Mouse (Mus musculus) heart, embryonic 11.5 days (tissue): Measurements from ENCODE around the gene Afp. TPM values are rescaled to one million over a fixed set of nuclear protein-coding genes. Genes with fewer than 3 reads are reported as not detected.

ENCODE experiments used
- ATAC-seq: fragments of 200-750 bp; cut with Nextera tagmentation; replicated peaks from 2 replicates; pipeline ENCODE4 v1.8.0; 2017; ENCODE audit warnings: moderate library complexity; ENCODE audit not compliant: insufficient number of reproducible peaks, low FRiP score, low TSS enrichment
- H3K27ac ChIP-seq: fragments of 300-500 bp; sonication (generic); 2 replicates; pipeline ENCODE4 v1.5.1; 2014; ENCODE audit warnings: mild to moderate bottlenecking, low read depth, low read length
- H3K27me3 ChIP-seq: fragments of 300-500 bp; sonication (generic); 2 replicates; pipeline ENCODE4 v1.6.1; 2014; ENCODE audit warnings: mild to moderate bottlenecking, low read length, mixed read lengths; ENCODE audit not compliant: control insufficient read depth, insufficient read depth
- H3K36me3 ChIP-seq: fragments of 300-500 bp; sonication (generic); 2 replicates; pipeline ENCODE4 v1.6.1; 2014; ENCODE audit warnings: mild to moderate bottlenecking, low read length, moderate library complexity, mixed read lengths; ENCODE audit not compliant: control insufficient read depth, insufficient read depth
- H3K4me1 ChIP-seq: fragments of 300-500 bp; sonication (generic); 2 replicates; pipeline ENCODE4 v1.6.1; 2014; ENCODE audit warnings: low read length; ENCODE audit not compliant: control insufficient read depth, insufficient read depth
- H3K4me2 ChIP-seq: fragments of 300-500 bp; sonication (generic); 2 replicates; pipeline ENCODE4 v1.6.1; 2014; ENCODE audit warnings: mild to moderate bottlenecking, moderate library complexity
- H3K4me3 ChIP-seq: fragments of 300-500 bp; sonication (generic); 2 replicates; pipeline ENCODE4 v1.5.1; 2014; ENCODE audit warnings: low read depth, low read length
- H3K9ac ChIP-seq: fragments of 300-500 bp; sonication (generic); 2 replicates; pipeline ENCODE4 v1.6.1; 2014; ENCODE audit warnings: mild to moderate bottlenecking, low read depth, low read length, moderate library complexity
- H3K9me3 ChIP-seq: fragments of 300-500 bp; sonication (generic); replicated peaks from 2 replicates; pipeline ENCODE4 v1.6.1; 2016; ENCODE audit warnings: low read length; ENCODE audit not compliant: control insufficient read depth
- WGBS: fragments of 180-500 bp; shearing (Covaris S2); extraction: QIAGEN DNeasy Blood & Tissue Kit; methylation state at CpG from one replicate; pipeline ENCODE4 v1.1.7; 2014; ENCODE audit not compliant: insufficient replicate concordance; 5-methylcytosine and 5-hydroxymethylcytosine counted together
- polyA plus RNA-seq: library from polyadenylated mRNA; unstranded; fragments of >200 nt; fragmentation: Nextera tagmentation; extraction: Ambion mirVana; gene quantifications from 2 replicates; pipeline ENCODE4 v1.2.1, GENCODE M21; 2014

Gene Afp
- polyA plus RNA-seq, 1 experiment from 2014 or later = 142 TPM

GRCm38 (mm10) chr5:90494308-90494707 lies 3.8 kb downstream of the Afp start:
- no peaks in the 10 kb centered on the region for H3K4me1 ChIP-seq
- WGBS = 91% methylated on average over 4 of the region's 4 CpGs
- no peak overlapping the region for H3K9ac ChIP-seq
- no peaks in the 10 kb centered on the region for H3K27me3 ChIP-seq
- H3K36me3 ChIP-seq = no peaks in the 10 kb centered on the region
- no peak for ATAC-seq
- no peaks in the 10 kb centered on the region for H3K9me3 ChIP-seq
- H3K27ac ChIP-seq = no peak overlapping the region
- no peak overlapping the region for H3K4me3 ChIP-seq
- no peak overlapping the region for H3K4me2 ChIP-seq

DNA sequence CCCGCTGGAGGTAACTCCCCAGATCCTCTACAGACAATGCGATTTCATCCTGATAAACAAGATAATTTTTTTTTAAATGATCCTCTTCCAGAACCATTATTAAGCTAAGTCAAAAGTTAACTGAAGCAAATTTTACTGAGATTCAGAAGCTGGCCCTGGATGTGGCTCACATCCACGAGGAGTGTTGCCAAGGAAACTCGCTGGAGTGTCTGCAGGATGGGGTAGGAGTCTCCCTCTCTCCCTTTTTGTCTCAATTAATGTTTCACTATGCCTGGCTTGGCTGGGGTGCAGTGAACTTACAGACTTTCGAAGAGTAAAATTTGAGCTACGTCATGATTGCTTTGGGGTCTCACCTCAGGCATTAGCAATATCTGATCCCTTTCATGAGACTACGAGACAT lies 9.0 kb downstream of the Afp start:
- ATAC-seq = no peak
- H3K9ac ChIP-seq = no peak overlapping the region
- H3K4me3 ChIP-seq = no peak overlapping the region
- no peak overlapping the region for H3K27ac ChIP-seq
- H3K9me3 ChIP-seq = no peaks in the 10 kb centered on the region
- H3K36me3 ChIP-seq = no peaks in the 10 kb centered on the region
- 80% methylated on average over 7 of the region's 7 CpGs for WGBS
- H3K27me3 ChIP-seq = no peaks in the 10 kb centered on the region
- no peaks in the 10 kb centered on the region for H3K4me1 ChIP-seq
- H3K4me2 ChIP-seq = no peak overlapping the region

DNA sequence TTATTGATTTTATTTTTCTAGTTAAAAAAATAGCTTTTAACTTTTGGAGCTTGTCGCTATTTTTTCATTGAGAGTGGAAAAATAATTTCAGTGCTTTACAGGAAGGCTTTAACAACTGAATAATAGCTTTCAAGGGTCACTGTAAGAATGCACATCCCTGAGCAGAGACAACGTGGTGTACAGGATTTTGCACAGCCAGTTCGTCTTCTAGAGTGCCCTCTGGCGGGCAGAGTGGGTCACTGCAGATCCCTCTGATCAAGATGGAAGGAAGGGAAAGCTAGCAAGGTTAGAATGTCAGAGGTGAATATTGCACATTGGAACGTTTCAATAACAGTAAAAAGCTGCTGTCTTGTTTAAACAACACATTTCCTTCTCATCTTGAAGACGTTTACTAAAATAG lies 10.2 kb downstream of the Afp start:
- Histone ChIP-seq H3K27ac (no peak overlapping the region), H3K4me1 (no peaks in the 10 kb centered on the region), H3K36me3 (no peaks in the 10 kb centered on the region), H3K4me3 (no peak overlapping the region), H3K27me3 (no peaks in the 10 kb centered on the region), H3K9ac (no peak overlapping the region), H3K9me3 (no peaks in the 10 kb centered on the region), H3K4me2 (no peak overlapping the region)
- no peak for ATAC-seq
- 3% methylated on average over 6 of the region's 6 CpGs for WGBS

- H3K4me1 ChIP-seq = no peaks in the 10 kb centered on the region
- H3K27ac ChIP-seq = no peak overlapping the region
- no peak overlapping the region for H3K4me2 ChIP-seq
- H3K9me3 ChIP-seq = no peaks in the 10 kb centered on the region
- no peaks in the 10 kb centered on the region for H3K36me3 ChIP-seq
- H3K27me3 ChIP-seq = no peaks in the 10 kb centered on the region
- no peak overlapping the region for H3K9ac ChIP-seq
- H3K4me3 ChIP-seq = no peak overlapping the region
- no peak for ATAC-seq
- WGBS = 78% methylated on average over 5 of the region's 5 CpGs
These were observed 11.2 kb downstream of the Afp start for GRCm38 (mm10) chr5:90501752-90502151.

DNA sequence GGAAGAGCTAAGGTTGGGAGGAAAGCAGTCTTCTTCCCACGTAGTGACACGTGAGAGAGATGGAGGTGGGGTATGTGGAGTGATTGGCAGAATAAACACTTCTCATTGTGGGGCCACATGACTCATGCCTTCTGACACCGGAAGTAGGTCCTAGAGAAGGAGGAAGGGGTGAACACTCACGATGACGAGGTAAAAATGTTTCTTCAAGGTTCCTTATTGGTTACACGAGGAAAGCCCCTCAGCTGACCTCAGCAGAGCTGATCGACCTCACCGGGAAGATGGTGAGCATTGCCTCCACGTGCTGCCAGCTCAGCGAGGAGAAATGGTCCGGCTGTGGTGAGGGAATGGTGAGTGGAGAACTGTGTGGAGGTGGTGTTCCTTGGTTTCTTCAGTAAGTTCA lies 14.2 kb downstream of the Afp start:
- Histone ChIP-seq H3K9me3 (no peaks in the 10 kb centered on the region), H3K4me2 (no peak overlapping the region), H3K27me3 (no peaks in the 10 kb centered on the region), H3K4me1 (no peaks in the 10 kb centered on the region), H3K27ac (no peak overlapping the region), H3K4me3 (no peak overlapping the region), H3K36me3 (no peaks in the 10 kb centered on the region), H3K9ac (no peak overlapping the region)
- ATAC-seq = no peak
- 68% methylated on average over 11 of the region's 11 CpGs for WGBS

GRCm38 (mm10) chr5:90506507-90506906 lies 16.0 kb downstream of the Afp start:
- H3K4me2 ChIP-seq = no peak overlapping the region
- H3K4me1 ChIP-seq = no peaks in the 10 kb centered on the region
- H3K27ac ChIP-seq = no peak overlapping the region
- no peak overlapping the region for H3K9ac ChIP-seq
- WGBS = 66% methylated on average over 2 of the region's 2 CpGs
- ATAC-seq = no peak
- H3K9me3 ChIP-seq = no peaks in the 10 kb centered on the region
- H3K4me3 ChIP-seq = no peak overlapping the region
- H3K27me3 ChIP-seq = no peaks in the 10 kb centered on the region
- no peaks in the 10 kb centered on the region for H3K36me3 ChIP-seq

DNA sequence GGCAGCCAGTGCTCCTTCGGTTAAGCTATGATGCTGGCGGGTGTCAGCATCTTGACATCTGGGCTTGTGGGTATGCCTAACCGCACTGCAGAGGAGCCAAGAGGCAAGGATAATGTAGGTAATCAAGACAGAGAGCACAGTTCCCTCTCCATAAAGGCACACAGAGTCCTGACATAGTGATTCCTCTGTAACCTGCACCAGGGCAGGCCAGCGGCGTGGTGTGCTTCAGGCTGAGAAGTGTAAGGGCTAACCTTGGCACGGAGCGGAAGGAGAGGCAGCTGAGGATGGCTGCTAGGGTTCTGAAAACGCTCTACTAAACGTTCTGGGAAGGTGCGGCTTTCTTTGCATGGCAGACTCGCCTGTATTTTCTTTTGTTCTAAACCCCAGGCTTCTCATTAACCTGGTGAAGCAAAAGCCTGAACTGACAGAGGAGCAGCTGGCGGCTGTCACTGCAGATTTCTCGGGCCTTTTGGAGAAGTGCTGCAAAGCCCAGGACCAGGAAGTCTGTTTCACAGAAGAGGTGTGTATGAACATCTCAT lies 16.9 kb downstream of the Afp start:
- Histone ChIP-seq H3K4me1 (no peaks in the 10 kb centered on the region), H3K9me3 (no peaks in the 10 kb centered on the region), H3K9ac (no peak overlapping the region), H3K27ac (no peak overlapping the region), H3K36me3 (no peaks in the 10 kb centered on the region), H3K4me3 (no peak overlapping the region), H3K4me2 (no peak overlapping the region), H3K27me3 (no peaks in the 10 kb centered on the region)
- ATAC-seq = no peak
- WGBS = 53% methylated on average over 13 of the region's 13 CpGs

DNA sequence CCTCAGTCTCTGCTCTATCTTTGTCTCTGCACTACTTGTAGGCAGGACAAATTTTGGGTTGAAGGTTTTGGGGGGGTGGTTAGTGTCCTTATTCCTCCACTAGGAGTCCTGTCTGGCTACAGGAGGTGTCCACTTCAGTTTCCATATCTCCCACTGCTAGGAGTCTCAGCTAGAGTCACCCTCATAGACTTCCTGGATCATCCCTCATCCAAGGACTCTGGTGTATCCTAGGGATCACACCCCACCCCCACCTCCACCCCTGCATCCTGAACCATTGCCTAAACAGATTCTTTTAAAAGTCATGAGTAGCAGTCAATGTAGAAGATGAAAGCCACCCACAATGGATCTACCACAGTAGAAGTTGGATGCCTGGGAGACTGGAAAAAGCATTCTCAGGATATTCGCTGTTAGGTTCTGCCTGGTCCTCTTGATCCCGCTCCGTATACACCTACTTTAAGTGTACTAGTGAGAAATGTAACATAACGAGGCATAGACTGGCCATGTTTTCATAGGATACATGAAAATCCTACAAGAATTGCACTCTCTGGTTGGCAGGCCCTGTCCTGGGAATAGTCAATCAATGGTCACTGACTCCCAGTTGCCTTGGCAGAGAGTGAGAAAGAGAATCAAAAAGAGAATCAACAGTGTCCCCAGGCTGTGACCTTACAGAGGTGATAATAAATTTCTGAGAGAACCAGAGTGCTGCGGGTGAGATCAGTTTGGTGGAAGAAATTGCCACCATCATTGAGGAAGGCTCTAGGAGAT lies 19.5 kb downstream of the Afp start:
- Histone ChIP-seq H3K27ac (no peak overlapping the region), H3K9ac (no peak overlapping the region), H3K4me3 (no peak overlapping the region), H3K9me3 (no peaks in the 10 kb centered on the region), H3K36me3 (no peaks in the 10 kb centered on the region), H3K4me1 (no peaks in the 10 kb centered on the region), H3K27me3 (no peaks in the 10 kb centered on the region), H3K4me2 (no peak overlapping the region)
- ATAC-seq = no peak
- WGBS = 82% methylated on average over 5 of the region's 5 CpGs
